Mouse (Mus musculus): ENCODE measurements at regions not wholly inside any gene's neighbourhood (a gene's known extent, or its start where the extent isn't known, plus 50 kb on each side); places are given as distances from the start of the nearest gene placed in this dataset.

GRCm38 (mm10) chr13:37506046-37506445 is 161.0 kb downstream of the Ly86 start:
- Histone ChIP-seq H3K27ac (no peak overlapping the region), H3K4me2 (no peak overlapping the region), H3K9me3 (no peaks in the 10 kb centered on the region), H3K4me1 (replicated peaks) (peaks cover 37% of the 10 kb centered on the region), H3K27me3 (0 out of 2 replicates have a peak, but pooled peaks cover 3% of the 10 kb centered on the region), H3K36me3 (no peaks in the 10 kb centered on the region), H3K9ac (no peak overlapping the region), H3K4me3 (no peak overlapping the region)
- WGBS, result 65% methylated on average over 10 of the region's 10 CpGs
- ATAC-seq (ENCODE audit: low FRiP score), result no peak

- no peak overlapping the region for H3K4me2 ChIP-seq
- no peak overlapping the region for H3K9ac ChIP-seq
- H3K27ac ChIP-seq, result no peak overlapping the region
- 0 out of 2 replicates have a peak, but pooled peaks cover 3% of the 10 kb centered on the region for H3K27me3 ChIP-seq
- H3K36me3 ChIP-seq, result no peaks in the 10 kb centered on the region
- no peak overlapping the region for H3K4me3 ChIP-seq
- peaks cover 37% of the 10 kb centered on the region for H3K4me1 ChIP-seq (replicated peaks)
- WGBS, result 67% methylated on average over 8 of the region's 8 CpGs
- no peak for ATAC-seq (ENCODE audit: low FRiP score)
- no peaks in the 10 kb centered on the region for H3K9me3 ChIP-seq
Observed at GRCm38 (mm10) chr13:37506701-37507100, 161.7 kb downstream of the Ly86 start.

- H3K4me1 ChIP-seq (replicated peaks), result peaks cover 37% of the 10 kb centered on the region
- WGBS, result 79% methylated on average over 5 of the region's 5 CpGs
- no peak for ATAC-seq (ENCODE audit: low FRiP score)
- H3K9ac ChIP-seq, result no peak overlapping the region
- no peak overlapping the region for H3K27ac ChIP-seq
- H3K36me3 ChIP-seq, result no peaks in the 10 kb centered on the region
- no peaks in the 10 kb centered on the region for H3K9me3 ChIP-seq
- H3K4me3 ChIP-seq, result no peak overlapping the region
- 0 out of 2 replicates have a peak, but pooled peaks cover 3% of the 10 kb centered on the region for H3K27me3 ChIP-seq
- H3K4me2 ChIP-seq, result no peak overlapping the region
Observed at GRCm38 (mm10) chr13:37507146-37507545, 162.1 kb downstream of the Ly86 start.

- 0 out of 2 replicates have a peak, but pooled peaks cover 3% of the 10 kb centered on the region for H3K27me3 ChIP-seq
- no peaks in the 10 kb centered on the region for H3K36me3 ChIP-seq
- ATAC-seq (ENCODE audit: low FRiP score), result peak; percentile 31; the same call in 1 of the 2 replicates
- H3K4me3 ChIP-seq, result no peak overlapping the region
- peaks cover 39% of the 10 kb centered on the region for H3K4me1 ChIP-seq (replicated peaks)
- no peak overlapping the region for H3K9ac ChIP-seq
- H3K9me3 ChIP-seq, result no peaks in the 10 kb centered on the region
- peak overlapping the region; percentile 26; the same call in 1 of the 2 replicates for H3K27ac ChIP-seq
- no peak overlapping the region for H3K4me2 ChIP-seq
- 51% methylated on average over 19 of the region's 19 CpGs for WGBS
Observed at GRCm38 (mm10) chr13:37508385-37509351, 163.7 kb downstream of the Ly86 start.

GRCm38 (mm10) chr13:37509352-37509851 is 164.4 kb downstream of the Ly86 start:
- Histone ChIP-seq H3K27ac (peak overlapping the region; percentile 40), H3K9ac (no peak overlapping the region), H3K4me3 (no peak overlapping the region), H3K4me2 (no peak overlapping the region), H3K4me1 (replicated peaks) (peaks cover 42% of the 10 kb centered on the region), H3K9me3 (no peaks in the 10 kb centered on the region), H3K27me3 (0 out of 2 replicates have a peak, but pooled peaks cover 3% of the 10 kb centered on the region), H3K36me3 (no peaks in the 10 kb centered on the region)
- 26% methylated on average over 12 of the region's 12 CpGs for WGBS
- peak; percentile 25; the same call in 1 of the 2 replicates for ATAC-seq (ENCODE audit: low FRiP score)

- peaks cover 47% of the 10 kb centered on the region for H3K4me1 ChIP-seq (replicated peaks)
- no peak overlapping the region for H3K27ac ChIP-seq
- H3K4me3 ChIP-seq, result no peak overlapping the region
- 64% methylated on average over 6 of the region's 6 CpGs for WGBS
- ATAC-seq (ENCODE audit: low FRiP score), result no peak
- 0 out of 2 replicates have a peak, but pooled peaks cover 3% of the 10 kb centered on the region for H3K27me3 ChIP-seq
- H3K4me2 ChIP-seq, result no peak overlapping the region
- H3K36me3 ChIP-seq, result no peaks in the 10 kb centered on the region
- no peak overlapping the region for H3K9ac ChIP-seq
- no peaks in the 10 kb centered on the region for H3K9me3 ChIP-seq
Observed at GRCm38 (mm10) chr13:37510511-37510910, 165.5 kb downstream of the Ly86 start.

- Histone ChIP-seq H3K4me3 (no peak overlapping the region), H3K4me1 (replicated peaks) (peaks cover 44% of the 10 kb centered on the region)
- no peak for ATAC-seq (ENCODE audit: low FRiP score)
Observed at GRCm38 (mm10) chr13:37511006-37511405, 166.0 kb downstream of the Ly86 start.

GRCm38 (mm10) chr13:37511406-37511805 is 166.4 kb downstream of the Ly86 start:
- Histone ChIP-seq H3K4me3 (no peak overlapping the region), H3K4me1 (replicated peaks) (peaks cover 40% of the 10 kb centered on the region), H3K27me3 (0 out of 2 replicates have a peak, but pooled peaks cover 3% of the 10 kb centered on the region), H3K9me3 (no peaks in the 10 kb centered on the region), H3K27ac (no peak overlapping the region), H3K4me2 (no peak overlapping the region), H3K36me3 (no peaks in the 10 kb centered on the region), H3K9ac (no peak overlapping the region)
- 75% methylated on average over 4 of the region's 4 CpGs for WGBS
- no peak for ATAC-seq (ENCODE audit: low FRiP score)

More at GRCm38 (mm10) chr13:37511006-37511405, 166.0 kb downstream of the Ly86 start:
- H3K4me2 ChIP-seq, result no peak overlapping the region
- H3K36me3 ChIP-seq, result no peaks in the 10 kb centered on the region
- H3K9ac ChIP-seq, result no peak overlapping the region
- no peak overlapping the region for H3K27ac ChIP-seq
- no peaks in the 10 kb centered on the region for H3K9me3 ChIP-seq
- WGBS, result 83% methylated on average over 6 of the region's 6 CpGs
- 0 out of 2 replicates have a peak, but pooled peaks cover 3% of the 10 kb centered on the region for H3K27me3 ChIP-seq

- Histone ChIP-seq H3K36me3 (no peaks in the 10 kb centered on the region), H3K9me3 (no peaks in the 10 kb centered on the region), H3K27ac (0 out of 2 replicates have a peak overlapping the region, but pooled peaks have one; percentile 1), H3K9ac (no peak overlapping the region), H3K27me3 (no peaks in the 10 kb centered on the region), H3K4me2 (no peak overlapping the region), H3K4me3 (no peak overlapping the region), H3K4me1 (replicated peaks) (peaks cover 36% of the 10 kb centered on the region)
- ATAC-seq (ENCODE audit: low FRiP score), result no peak
- 77% methylated on average over 3 of the region's 3 CpGs for WGBS
Observed at GRCm38 (mm10) chr13:37512781-37513180, 167.8 kb downstream of the Ly86 start.

GRCm38 (mm10) chr13:37513206-37513904 is 168.3 kb downstream of the Ly86 start:
- Histone ChIP-seq H3K36me3 (no peaks in the 10 kb centered on the region), H3K27ac (peak overlapping the region; percentile 85), H3K4me3 (no peak overlapping the region), H3K9me3 (no peaks in the 10 kb centered on the region), H3K9ac (peak overlapping the region; percentile 63), H3K27me3 (no peaks in the 10 kb centered on the region), H3K4me1 (replicated peaks) (peaks cover 35% of the 10 kb centered on the region), H3K4me2 (peak overlapping the region; percentile 45; the same call in 1 of the 2 replicates)
- WGBS, result 32% methylated on average over 2 of the region's 2 CpGs
- peak; percentile 28; the same call in 1 of the 2 replicates for ATAC-seq (ENCODE audit: low FRiP score)

- Histone ChIP-seq H3K4me3 (peak overlapping the region; percentile 18), H3K4me1 (replicated peaks) (peaks cover 28% of the 10 kb centered on the region), H3K36me3 (no peaks in the 10 kb centered on the region), H3K4me2 (peak overlapping the region; percentile 45), H3K9me3 (no peaks in the 10 kb centered on the region), H3K27ac (peak overlapping the region; percentile 85), H3K27me3 (no peaks in the 10 kb centered on the region), H3K9ac (peak overlapping the region; percentile 63)
- WGBS, result 3% methylated on average over 23 of the region's 23 CpGs
- peak; percentile 79 for ATAC-seq (ENCODE audit: low FRiP score)
Observed at GRCm38 (mm10) chr13:37513905-37514607, 169.0 kb downstream of the Ly86 start.

Data from hindbrain, embryonic 13.5 days (tissue).